Mouse (Mus musculus): ENCODE results near the gene Zfp260. TPM values are rescaled to one million over a fixed set of nuclear protein-coding genes. Genes with fewer than 3 reads are reported as not detected.

Zfp260 gene
- polyA plus RNA-seq, 1 experiment: 11.4 TPM

DNA sequence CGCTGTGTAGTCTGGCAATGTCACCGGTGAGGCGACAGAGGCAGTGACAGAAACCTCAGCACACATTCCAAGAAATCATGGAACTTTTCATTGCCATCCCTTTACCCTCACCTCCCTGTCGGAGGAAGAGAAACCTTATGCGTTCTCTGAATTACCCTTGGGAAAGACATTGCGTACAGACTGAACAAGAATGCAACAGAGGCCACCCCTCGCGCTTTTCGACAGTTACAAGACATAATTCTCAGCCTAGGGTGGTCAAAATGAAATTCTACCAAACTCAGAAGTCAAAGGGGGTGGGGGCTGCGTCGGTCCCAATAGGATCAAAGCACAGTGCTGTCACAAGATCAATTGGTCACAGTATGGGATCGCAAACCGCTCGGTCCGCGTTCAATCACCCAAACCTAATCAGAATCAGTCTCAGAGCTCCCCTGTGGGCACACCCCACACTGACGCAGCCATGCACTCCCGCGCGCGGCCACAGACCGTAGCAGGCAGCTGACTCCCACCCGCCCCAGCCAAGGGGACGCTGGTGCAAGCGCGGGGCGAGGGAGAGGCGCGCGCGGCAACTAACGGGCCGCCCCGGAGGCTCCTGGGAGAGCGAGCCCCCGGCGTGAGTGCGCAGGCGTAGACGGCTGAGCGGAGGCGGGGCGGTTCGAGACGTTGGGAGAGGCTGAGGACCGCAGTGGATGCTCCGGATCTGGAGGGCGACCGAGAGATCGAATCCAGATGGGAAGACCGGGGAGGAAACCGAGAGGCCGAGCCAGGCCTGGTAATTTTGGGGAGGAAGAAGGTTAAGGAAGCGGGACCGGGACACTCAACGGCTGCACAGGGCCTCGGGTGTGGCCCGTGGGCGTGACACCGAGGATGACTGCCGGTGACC lies 27.0 kb downstream of the Zfp260 start, which contains the start of gene Zfp382:
TSS of gene Zfp382 (plus strand) at position 635 of the 880 bp plus-strand sequence.
- DNase-seq (ENCODE audit: low read depth, low spot score): peak; percentile 18
- under 1% methylated on average over 61 of the region's 61 CpGs for WGBS

DNA sequence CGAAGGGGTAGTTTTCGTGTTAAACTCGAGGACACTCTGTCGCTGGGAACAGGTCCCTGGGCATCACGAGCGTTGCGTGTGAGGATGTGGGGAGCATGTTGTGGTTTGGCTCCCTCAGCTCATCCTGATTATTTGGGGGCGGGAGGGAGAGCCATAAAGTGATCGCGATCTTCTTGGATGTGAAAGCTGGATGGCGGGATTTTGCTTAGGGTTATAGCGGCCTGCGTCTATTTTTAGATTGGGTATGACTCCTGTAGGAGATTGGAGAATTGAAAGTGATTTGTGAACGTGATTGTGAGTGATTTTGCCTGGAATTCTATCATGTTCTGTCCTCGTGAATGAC lies 27.6 kb downstream of the Zfp260 start:
- 2% methylated on average over 15 of the region's 15 CpGs for WGBS
- DNase-seq (ENCODE audit: low read depth, low spot score): no peak

DNA sequence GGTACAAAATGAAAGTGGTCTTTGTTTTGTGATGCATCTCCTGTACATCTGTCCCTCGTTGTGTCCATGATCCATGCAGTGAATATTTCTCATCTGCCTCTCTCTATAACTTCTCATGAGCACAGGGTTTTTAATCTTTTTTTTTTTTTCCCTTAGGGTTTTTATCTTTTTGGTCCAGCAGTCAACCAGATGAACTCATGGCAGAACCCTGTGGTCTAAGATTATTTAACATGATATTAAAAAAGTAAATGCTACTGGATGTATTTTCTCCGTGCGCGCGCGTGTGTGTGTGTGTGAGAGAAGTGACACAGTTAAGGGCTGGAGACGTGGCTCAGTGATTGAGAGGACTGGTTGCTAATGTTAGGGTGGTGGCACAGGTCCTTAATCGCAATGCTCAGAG lies 35.3 kb downstream of the Zfp260 start:
- DNase-seq (ENCODE audit: low read depth, low spot score): no peak
- WGBS: 93% methylated on average over 8 of the region's 8 CpGs

DNA sequence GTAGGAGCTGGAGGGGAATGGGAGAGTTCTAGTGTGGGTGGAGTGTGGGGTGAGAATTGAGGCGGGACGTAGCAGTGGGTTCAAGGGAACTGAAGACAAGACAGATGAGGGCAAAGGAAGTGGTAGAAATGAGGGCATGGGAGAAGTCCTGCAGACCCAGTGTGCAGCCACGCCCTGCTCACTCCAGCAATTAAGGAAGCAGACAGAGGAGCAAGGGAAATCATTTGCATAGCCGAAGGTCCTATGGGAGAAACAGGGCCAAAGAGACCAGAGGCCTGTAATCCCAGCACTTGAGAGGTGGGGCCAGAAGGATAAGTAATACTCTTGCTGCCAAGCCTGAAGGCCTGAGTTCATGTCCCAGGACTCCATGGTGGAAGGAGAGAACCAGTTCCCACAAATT lies 37.8 kb downstream of the Zfp260 start:
- WGBS: 88% methylated on average over 4 of the region's 4 CpGs
- DNase-seq (ENCODE audit: low read depth, low spot score): no peak

DNA sequence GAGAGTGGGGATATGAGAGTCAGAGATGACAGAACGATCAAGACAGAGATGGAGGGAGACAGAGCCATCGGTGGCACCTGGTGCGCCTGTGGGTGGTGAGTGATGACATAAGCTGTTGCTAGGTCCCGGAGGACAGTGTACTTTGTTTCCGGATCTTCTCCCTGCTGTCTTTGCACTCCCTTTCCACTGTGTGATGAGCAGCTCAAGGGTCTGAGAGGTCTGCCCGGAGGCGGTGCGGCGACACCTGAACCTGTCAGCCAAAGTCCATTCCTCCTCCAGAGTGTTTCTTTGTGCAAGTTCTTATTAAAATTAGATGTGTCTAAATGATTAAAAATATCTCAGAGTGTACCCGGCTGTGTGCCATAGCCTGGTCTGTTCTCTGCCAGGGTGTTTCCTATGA lies 42.2 kb downstream of the Zfp260 start:
- no peak for DNase-seq (ENCODE audit: low read depth, low spot score)
- WGBS: 93% methylated on average over 10 of the region's 10 CpGs

DNA sequence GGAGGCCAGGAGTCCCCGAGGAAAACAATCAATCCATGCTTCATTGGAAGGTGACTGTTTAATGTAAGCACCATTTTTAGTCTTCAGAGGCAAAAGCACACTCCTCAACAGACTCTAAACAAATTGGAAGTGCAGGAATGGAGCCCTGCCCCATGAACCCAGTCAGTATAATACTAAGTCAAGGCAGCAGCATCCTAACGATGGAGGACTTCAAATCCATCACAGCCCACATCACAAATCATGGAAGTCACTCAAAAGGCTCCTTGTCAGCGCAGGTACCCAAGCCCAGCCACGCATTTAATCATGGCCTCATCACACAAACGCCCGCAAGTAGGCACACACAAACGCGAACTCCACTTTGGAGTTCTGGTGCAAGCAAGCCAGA lies 48.6 kb downstream of the Zfp260 start:
- no peak for DNase-seq (ENCODE audit: low read depth, low spot score)
- 18% methylated on average over 8 of the region's 8 CpGs for WGBS

DNA sequence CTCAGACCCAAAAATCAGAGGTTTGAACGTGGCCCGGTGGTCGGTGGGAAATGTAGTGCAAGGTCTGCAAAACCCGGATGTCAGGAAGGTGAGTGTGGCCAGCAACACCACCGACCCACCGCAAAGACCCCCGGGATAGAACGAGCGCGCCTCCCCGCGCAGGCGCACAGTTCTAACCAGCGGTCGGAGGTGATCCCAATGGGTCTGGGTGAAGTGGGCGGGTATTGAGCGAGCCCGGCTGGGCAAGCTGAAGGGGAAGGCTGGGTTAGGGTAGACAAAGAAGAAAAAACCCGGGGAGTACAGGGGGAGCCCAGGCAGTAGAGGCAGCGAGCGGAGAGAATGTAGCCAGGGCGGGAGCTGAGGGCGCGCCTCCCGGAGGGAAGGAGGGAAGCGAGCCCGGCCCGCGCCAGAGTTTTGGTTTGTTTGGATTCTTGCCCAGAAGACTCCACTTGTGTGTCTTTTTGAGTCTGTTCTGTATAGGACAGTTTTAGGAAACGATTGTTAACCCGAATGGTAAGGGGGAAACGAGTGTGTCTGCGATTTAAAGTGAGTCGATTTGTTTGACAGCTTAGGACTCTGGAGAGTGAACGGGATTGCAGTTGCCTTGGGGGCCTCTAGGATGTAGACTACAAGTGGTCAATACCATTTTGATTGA lies 49.1 kb downstream of the Zfp260 start:
- DNase-seq (ENCODE audit: low read depth, low spot score): no peak

DNA sequence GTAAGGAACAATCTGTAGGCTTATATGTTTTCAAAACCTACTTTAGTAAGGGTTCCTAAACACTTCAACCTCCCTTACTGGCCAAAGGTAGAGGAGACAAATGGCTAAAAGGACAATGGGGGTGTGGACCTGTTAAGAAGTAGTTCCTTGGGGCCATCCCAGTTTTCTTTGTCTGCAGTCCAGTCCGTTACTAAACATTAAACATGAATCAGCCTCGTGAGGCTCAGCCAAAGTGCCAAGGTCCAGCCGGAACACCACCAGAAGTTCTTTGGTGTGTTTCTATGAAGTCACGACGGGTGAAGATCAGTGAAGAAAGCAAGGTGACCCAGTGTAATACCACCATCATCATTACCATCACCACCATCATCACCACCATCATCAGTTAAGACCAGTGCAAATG lies 52.4 kb downstream of the Zfp260 start:
- no peak for DNase-seq (ENCODE audit: low read depth, low spot score)
- WGBS: 97% methylated on average over 5 of the region's 5 CpGs

More for the DNA sequence above, 49.1 kb downstream of the Zfp260 start:
- WGBS: 8% methylated on average over 35 of the region's 35 CpGs

DNA sequence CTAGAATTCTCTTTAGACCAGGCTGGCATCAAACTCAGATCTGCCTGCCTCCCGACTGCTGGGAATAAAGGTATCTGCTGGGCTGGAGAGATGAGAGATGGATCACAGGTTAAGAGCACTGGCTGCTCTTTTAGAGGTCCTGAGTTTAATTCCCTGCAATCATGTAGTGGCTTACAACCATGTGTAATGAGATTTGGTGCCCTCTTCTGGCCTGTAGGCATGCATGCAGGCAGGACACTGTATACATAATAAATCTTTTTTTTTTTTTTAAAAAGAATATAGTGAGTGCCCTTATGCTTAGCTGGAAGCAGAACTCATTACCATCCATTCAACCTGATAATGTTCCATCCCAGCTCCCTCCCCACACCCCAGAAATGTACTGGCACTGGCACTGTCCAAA lies 59.5 kb downstream of the Zfp260 start:
- 86% methylated on average over 1 of the region's 1 CpGs for WGBS
- DNase-seq (ENCODE audit: low read depth, low spot score): no peak

DNA sequence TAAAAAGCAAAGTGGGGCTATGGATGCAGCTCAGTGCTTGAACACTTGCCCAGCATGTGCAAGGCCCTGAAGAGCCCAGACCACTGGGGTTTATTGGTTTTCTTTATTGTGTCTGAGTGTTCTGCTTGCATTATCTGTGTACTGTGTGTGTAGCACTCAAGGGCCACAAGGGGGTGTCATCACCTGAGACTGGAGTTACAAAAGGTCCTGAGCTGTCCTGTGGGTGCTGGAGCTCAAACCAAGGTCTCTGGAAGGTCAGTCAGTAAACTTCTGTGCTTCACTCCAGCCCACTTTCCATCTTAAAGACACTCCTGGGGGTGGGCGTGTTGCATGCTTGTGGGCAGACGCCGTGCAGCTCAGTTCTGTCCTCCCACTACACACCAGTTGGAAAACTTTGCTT lies 60.9 kb downstream of the Zfp260 start:
- no peak for DNase-seq (ENCODE audit: low read depth, low spot score)
- over 99% methylated on average over 3 of the region's 3 CpGs for WGBS

Other genes with a start within 250 kb of the Zfp260 start
- 0.16 and 0.43 TPM in 2 replicates for gene Zfp940, start 241.1 kb upstream of the Zfp260 start, polyA plus RNA-seq (2012; rRNA removed)
- 0.66 and 0.82 TPM in 2 replicates for gene Zfp420, start 234.8 kb upstream of the Zfp260 start, polyA plus RNA-seq (2012; rRNA removed)
- 1.8 and 1.9 TPM in 2 replicates for gene Zfp27, start 188.2 kb upstream of the Zfp260 start, polyA plus RNA-seq (2012; rRNA removed)
- gene Zfp383, start 186.6 kb upstream of the Zfp260 start, polyA plus RNA-seq (2012; rRNA removed): 0.50 and 0.53 TPM in 2 replicates
- gene Zfp74, start 140.7 kb upstream of the Zfp260 start, polyA plus RNA-seq (2012; rRNA removed): 1.2 and 1.7 TPM in 2 replicates
- gene Zfp568, start 110.8 kb upstream of the Zfp260 start, polyA plus RNA-seq (2012; rRNA removed): 4.1 and 5.5 TPM in 2 replicates
- gene Zfp14, start 43.4 kb upstream of the Zfp260 start, polyA plus RNA-seq (2012; rRNA removed): 1.1 and 2.5 TPM in 2 replicates
- 0.25 and 0.35 TPM in 2 replicates for gene Zfp82, start 21.9 kb upstream of the Zfp260 start, polyA plus RNA-seq (2012; rRNA removed)
- gene Gm26920, start 4.4 kb upstream of the Zfp260 start, polyA plus RNA-seq (2012; rRNA removed): 0.25 TPM in 1 of 2 replicates, not detected in the other
- gene Zfp566, start 4.2 kb upstream of the Zfp260 start, polyA plus RNA-seq (2012; rRNA removed): 1.0 and 1.2 TPM in 2 replicates
- gene Zfp382, start 27.2 kb downstream of the Zfp260 start, polyA plus RNA-seq (2012; rRNA removed): 0.20 and 1.2 TPM in 2 replicates
- 8.8 and 11.3 TPM in 2 replicates for gene Zfp146, start 75.0 kb downstream of the Zfp260 start, polyA plus RNA-seq (2012; rRNA removed)
- 90.2 and 179 TPM in 2 replicates for gene Cox7a1, start 89.4 kb downstream of the Zfp260 start, polyA plus RNA-seq (2012; rRNA removed)
- 636 and 641 TPM in 2 replicates for gene Capns1, start 104.0 kb downstream of the Zfp260 start, polyA plus RNA-seq (2012; rRNA removed)
- 100 and 106 TPM in 2 replicates for gene Polr2i, start 137.2 kb downstream of the Zfp260 start, polyA plus RNA-seq (2012; rRNA removed)
- gene Tbcb, start 137.5 kb downstream of the Zfp260 start, polyA plus RNA-seq (2012; rRNA removed): 56.3 and 57.3 TPM in 2 replicates
- gene Ovol3, start 140.9 kb downstream of the Zfp260 start, polyA plus RNA-seq (2012; rRNA removed): 0.18 TPM in 1 of 2 replicates, not detected in the other
- 0.15 TPM in 1 of 2 replicates, not detected in the other for gene Thap8, start 185.3 kb downstream of the Zfp260 start, polyA plus RNA-seq (2012; rRNA removed)
- gene Wdr62, start 185.6 kb downstream of the Zfp260 start, polyA plus RNA-seq (2012; rRNA removed): 14.0 and 16.5 TPM in 2 replicates
- 4.0 and 4.9 TPM in 2 replicates for gene Clip3, start 197.0 kb downstream of the Zfp260 start, polyA plus RNA-seq (2012; rRNA removed)
- 81.0 and 96.8 TPM in 2 replicates for gene Alkbh6, start 213.9 kb downstream of the Zfp260 start, polyA plus RNA-seq (2012; rRNA removed)
- 18.4 and 23.2 TPM in 2 replicates for gene Syne4, start 220.0 kb downstream of the Zfp260 start, polyA plus RNA-seq (2012; rRNA removed)
- 0.31 and 0.74 TPM in 2 replicates for gene E130208F15Rik, start 227.0 kb downstream of the Zfp260 start, polyA plus RNA-seq (2012; rRNA removed)
- gene Sdhaf1, start 229.1 kb downstream of the Zfp260 start, polyA plus RNA-seq (2012; rRNA removed): 12.1 and 13.9 TPM in 2 replicates

Data from large intestine, adult 2 months (tissue).